In genomic region chr9:120601488-120602171, GRCm38 (mm10) we compare ENCODE assay signal across 8 mouse cellular contexts. TPM values are rescaled to one million over a fixed set of nuclear protein-coding genes. Genes with fewer than 3 reads are reported as not detected.
A peak's percentile ranks its signal among the peaks of the same experiment; 100 is the strongest.
DNase-seq lines count a peak whose midpoint lies in the region; ATAC-seq and TF ChIP-seq lines count a peak whose summit lies in the region.

No protein-coding gene starts in this region.

- no peak overlapping the region for H3K9ac ChIP-seq in limb, embryonic 15.5 days
- no peak overlapping the region for H3K9ac ChIP-seq in midbrain, postnatal 0 days (replicated peaks; ENCODE audit: low read length, poor library complexity, severe bottlenecking)
- H3K9ac ChIP-seq in stomach, embryonic 14.5 days (replicated peaks; ENCODE audit: low read depth, low read length), result no peak overlapping the region

- peak; percentile 87 for TF ChIP-seq CTCF in bone marrow macrophage, adult 2 months (IDR thresholded peaks at IDR 0.05; ENCODE audit: low read depth, low read length)
- TF ChIP-seq CTCF in embryonic fibroblast, embryonic 13.5 days (IDR thresholded peaks at IDR 0.05; ENCODE audit: borderline replicate concordance, insufficient read depth, low read length), result peak; percentile 52; the same call in 1 of the 2 replicates
- TF ChIP-seq CTCF in midbrain, postnatal 0 days (IDR thresholded peaks at IDR 0.05), result peak; percentile 98

- ATAC-seq in limb, embryonic 15.5 days (ENCODE audit: insufficient number of reproducible peaks, low FRiP score, low TSS enrichment, low read depth), result 0 out of 2 replicates have a peak, but pooled peaks have one; percentile 21
- peak; percentile 60; the same call in 1 of the 2 replicates for ATAC-seq in midbrain, postnatal 0 days (ENCODE audit: low FRiP score)
- ATAC-seq in stomach, embryonic 14.5 days (ENCODE audit: insufficient number of reproducible peaks, insufficient read depth, low FRiP score, low read depth), result peak; percentile 71

- 24% methylated on average over 17 of the region's 17 CpGs for WGBS in heart, embryonic 10.5 days
- WGBS in limb, embryonic 15.5 days, result 20% methylated on average over 17 of the region's 17 CpGs
- 19% methylated on average over 17 of the region's 17 CpGs for WGBS in midbrain, postnatal 0 days
- 16% methylated on average over 17 of the region's 17 CpGs for WGBS in stomach, embryonic 14.5 days

- H3K4me3 ChIP-seq in bone marrow macrophage, adult 2 months (ENCODE audit: insufficient read depth, low read length), result no peak overlapping the region; the same call in 1 of the 2 replicates
- H3K4me3 ChIP-seq in embryonic fibroblast, embryonic 13.5 days (ENCODE audit: insufficient read depth, low read length), result no peak overlapping the region
- H3K4me3 ChIP-seq in heart, embryonic 10.5 days, result peak overlapping the region; percentile 24; the same call in 1 of the 2 replicates
- H3K4me3 ChIP-seq in limb, embryonic 15.5 days, result no peak overlapping the region
- H3K4me3 ChIP-seq in midbrain, postnatal 0 days (ENCODE audit: low read depth, low read length), result no peak overlapping the region
- no peak overlapping the region for H3K4me3 ChIP-seq in stomach, embryonic 14.5 days (ENCODE audit: low read depth, low read length)

- no peak overlapping the region for H3K27ac ChIP-seq in bone marrow macrophage, adult 2 months (ENCODE audit: insufficient read depth, low read depth, low read length)
- H3K27ac ChIP-seq in embryonic fibroblast, embryonic 13.5 days (ENCODE audit: insufficient read depth, low read length), result no peak overlapping the region
- H3K27ac ChIP-seq in heart, embryonic 10.5 days, result peak overlapping the region; percentile 5; the same call in 1 of the 2 replicates
- no peak overlapping the region for H3K27ac ChIP-seq in limb, embryonic 15.5 days
- H3K27ac ChIP-seq in midbrain, postnatal 0 days (ENCODE audit: low read depth, low read length), result no peak overlapping the region
- H3K27ac ChIP-seq in stomach, embryonic 14.5 days (ENCODE audit: low read length), result no peak overlapping the region

- H3K36me3 ChIP-seq in heart, embryonic 10.5 days, result no peaks in the 10 kb centered on the region
- H3K36me3 ChIP-seq in limb, embryonic 15.5 days, result no peaks in the 10 kb centered on the region
- H3K36me3 ChIP-seq in midbrain, postnatal 0 days (ENCODE audit: insufficient read depth, low read length), result no peaks in the 10 kb centered on the region
- no peaks in the 10 kb centered on the region for H3K36me3 ChIP-seq in stomach, embryonic 14.5 days (ENCODE audit: control insufficient read depth, insufficient read depth, low read length)

- no peak for TF ChIP-seq POLR2A in bone marrow macrophage, adult 2 months (IDR thresholded peaks at IDR 0.05; ENCODE audit: borderline replicate concordance, low read depth, low read length)
- TF ChIP-seq POLR2A in embryonic fibroblast, embryonic 13.5 days (IDR thresholded peaks at IDR 0.05; ENCODE audit: low read depth, low read length), result no peak

- H3K4me2 ChIP-seq in limb, embryonic 15.5 days, result no peak overlapping the region
- H3K4me2 ChIP-seq in midbrain, postnatal 0 days (ENCODE audit: low read depth, low read length, poor library complexity, severe bottlenecking), result no peak overlapping the region
- H3K4me2 ChIP-seq in stomach, embryonic 14.5 days (replicated peaks; ENCODE audit: low read depth, low read length), result no peak overlapping the region; the same call in 1 of the 2 replicates

- H3K27me3 ChIP-seq in heart, embryonic 10.5 days (ENCODE audit: insufficient read depth, poor library complexity, severe bottlenecking), result no peaks in the 10 kb centered on the region
- no peaks in the 10 kb centered on the region for H3K27me3 ChIP-seq in limb, embryonic 15.5 days
- no peaks in the 10 kb centered on the region for H3K27me3 ChIP-seq in midbrain, postnatal 0 days (ENCODE audit: insufficient read depth, low read length)
- no peaks in the 10 kb centered on the region for H3K27me3 ChIP-seq in stomach, embryonic 14.5 days (ENCODE audit: control insufficient read depth, insufficient read depth, low read length)

- H3K4me1 ChIP-seq in bone marrow macrophage, adult 2 months (ENCODE audit: control insufficient read depth, insufficient read depth, low read length), result no peaks in the 10 kb centered on the region
- peaks cover 7% of the 10 kb centered on the region; the same call in 1 of the 2 replicates for H3K4me1 ChIP-seq in embryonic fibroblast, embryonic 13.5 days (ENCODE audit: control insufficient read depth, insufficient read depth, low read length)
- peaks cover 28% of the 10 kb centered on the region for H3K4me1 ChIP-seq in heart, embryonic 10.5 days
- peaks cover 28% of the 10 kb centered on the region for H3K4me1 ChIP-seq in limb, embryonic 15.5 days
- H3K4me1 ChIP-seq in midbrain, postnatal 0 days (ENCODE audit: insufficient read depth, low read length), result no peaks in the 10 kb centered on the region
- peaks cover 5% of the 10 kb centered on the region; the same call in 1 of the 2 replicates for H3K4me1 ChIP-seq in stomach, embryonic 14.5 days (ENCODE audit: control insufficient read depth, insufficient read depth, low read length)

- no peaks in the 10 kb centered on the region for H3K9me3 ChIP-seq in heart, embryonic 10.5 days
- H3K9me3 ChIP-seq in limb, embryonic 15.5 days, result no peaks in the 10 kb centered on the region
- no peaks in the 10 kb centered on the region for H3K9me3 ChIP-seq in midbrain, postnatal 0 days (ENCODE audit: low read length)
- H3K9me3 ChIP-seq in stomach, embryonic 14.5 days (ENCODE audit: control insufficient read depth, low read depth, low read length), result no peaks in the 10 kb centered on the region

- DNase-seq in CD4-positive, CD25-positive, alpha-beta regulatory T cell, adult 2 months (ENCODE audit: low read depth, low spot score), result peak; percentile 77
- peak; percentile 86 for DNase-seq in heart, embryonic 10.5 days (ENCODE audit: low spot score)
- DNase-seq in kidney, adult 9 months, result peak; percentile 83
- DNase-seq in midbrain, postnatal 0 days (ENCODE audit: low spot score), result peak; percentile 74

RNA-seq across cellular contexts. Expression of gene Rpl14, which starts 30.4 kb away (rescaled TPM):
- polyA plus RNA-seq in bone marrow macrophage, adult 2 months (2012; ENCODE audit: insufficient read depth, insufficient read length, missing spikeins), result 711 and 874 TPM in 2 replicates
- 830 and 831 TPM in 2 replicates for polyA plus RNA-seq in embryonic fibroblast, embryonic 13.5 days (2011; ENCODE audit: insufficient read length, low read depth, missing spikeins)
- polyA plus RNA-seq in heart, embryonic 10.5 days (2016; fragmentation: Nextera tagmentation; extraction: Ambion mirVana), result 536 and 638 TPM in 2 replicates
- polyA plus RNA-seq in limb, embryonic 15.5 days (2015; fragmentation: Nextera tagmentation; extraction: Ambion mirVana), result 706 and 819 TPM in 2 replicates
- total RNA-seq in midbrain, postnatal 0 days (2014; rRNA removed), result 261 and 287 TPM in 2 replicates
- polyA plus RNA-seq in midbrain, postnatal 0 days (2015; fragmentation: Nextera tagmentation; extraction: Ambion mirVana), result 445 and 474 TPM in 2 replicates
- 1,122 and 1,132 TPM in 2 replicates for polyA plus RNA-seq in stomach, embryonic 14.5 days (2014; fragmentation: Nextera tagmentation; extraction: Ambion mirVana)

Comparison
In these comparisons a context has a peak if more than half of its experiments do, and no peak if none do; other contexts are left out.
1. ATAC-seq: peak in every context shown above with its lines; median percentile 71 in stomach, embryonic 14.5 days; 60 in midbrain, postnatal 0 days; 21 in limb, embryonic 15.5 days.